Mouse (Mus musculus) bone marrow macrophage, adult 2 months (primary cell): ENCODE results near the gene Otub1.

ENCODE experiments used
- CTCF ChIP-seq: IDR thresholded peaks from 2 replicates; pipeline ENCODE4 v1.5.1; 2012; ENCODE audit warnings: low read depth, mild to moderate bottlenecking, low read length, moderate library complexity
- POLR2A ChIP-seq: IDR thresholded peaks from 2 replicates; pipeline ENCODE4 v1.6.1; 2012; ENCODE audit warnings: mild to moderate bottlenecking, low read depth, low read length, borderline replicate concordance

GRCm38 (mm10) chr19:7172051-7172866 is 33.9 kb downstream of the Otub1 start:
- no peak for TF ChIP-seq POLR2A
- no peak for TF ChIP-seq CTCF
